In genomic region chr19:26761257-26761656, GRCm38 (mm10) we compare ENCODE assay signal across 22 mouse cellular contexts.
DNase-seq lines count a peak whose midpoint lies in the region; ATAC-seq lines count a peak whose summit lies in the region.
"Had no signal": no experiment of that assay in that cellular context is flagged by ENCODE, and none has a peak within 500 bp of the region (broad histone marks: within the 10 kb centered on the region; RNA-seq: fewer than 3 reads in every experiment).

No protein-coding gene starts in this region.

- H3K27ac ChIP-seq in forebrain, embryonic 13.5 days: 0 out of 2 replicates have a peak overlapping the region, but pooled peaks have one; percentile 12
- H3K27ac ChIP-seq in forebrain, embryonic 15.5 days (replicated peaks): no peak overlapping the region
- no peak overlapping the region for H3K27ac ChIP-seq in hindbrain, embryonic 12.5 days
- no peak overlapping the region for H3K27ac ChIP-seq in hindbrain, embryonic 11.5 days (ENCODE audit: low read depth, low read length)
- H3K27ac ChIP-seq in embryonic facial prominence, embryonic 10.5 days (replicated peaks): peak overlapping the region; percentile 31; the same call in 1 of the 2 replicates
- H3K27ac ChIP-seq in midbrain, embryonic 16.5 days (ENCODE audit: low read length): peak overlapping the region; percentile 63
- H3K27ac ChIP-seq: heart, adult 2 months; heart, embryonic 15.5 days; hindbrain, embryonic 13.5 days; intestine, embryonic 15.5 days had no signal

- H3K4me1 ChIP-seq in forebrain, embryonic 13.5 days: peaks cover 5% of the 10 kb centered on the region; the same call in 1 of the 2 replicates
- H3K4me1 ChIP-seq in forebrain, embryonic 15.5 days: peaks cover 3% of the 10 kb centered on the region; the same call in 1 of the 2 replicates
- H3K4me1 ChIP-seq in hindbrain, embryonic 12.5 days: peaks cover 6% of the 10 kb centered on the region
- no peaks in the 10 kb centered on the region for H3K4me1 ChIP-seq in hindbrain, embryonic 11.5 days (replicated peaks; ENCODE audit: control insufficient read depth, insufficient read depth, low read length)
- peaks cover 11% of the 10 kb centered on the region for H3K4me1 ChIP-seq in embryonic facial prominence, embryonic 10.5 days
- H3K4me1 ChIP-seq in midbrain, embryonic 16.5 days (ENCODE audit: control insufficient read depth, insufficient read depth, low read length): peaks cover 18% of the 10 kb centered on the region
- H3K4me1 ChIP-seq: intestine, embryonic 15.5 days had no signal

- no peak overlapping the region for H3K4me3 ChIP-seq in forebrain, embryonic 13.5 days
- H3K4me3 ChIP-seq in forebrain, embryonic 15.5 days: no peak overlapping the region
- no peak overlapping the region for H3K4me3 ChIP-seq in hindbrain, embryonic 12.5 days
- no peak overlapping the region for H3K4me3 ChIP-seq in hindbrain, embryonic 11.5 days (ENCODE audit: low read depth, low read length)
- H3K4me3 ChIP-seq in embryonic facial prominence, embryonic 10.5 days: no peak overlapping the region
- no peak overlapping the region for H3K4me3 ChIP-seq in midbrain, embryonic 16.5 days (ENCODE audit: low read depth, low read length)
- H3K4me3 ChIP-seq: heart, adult 2 months; heart, embryonic 15.5 days; hindbrain, embryonic 13.5 days; intestine, embryonic 15.5 days had no signal

- no peaks in the 10 kb centered on the region for H3K27me3 ChIP-seq in forebrain, embryonic 13.5 days
- no peaks in the 10 kb centered on the region for H3K27me3 ChIP-seq in forebrain, embryonic 15.5 days
- 0 out of 2 replicates have a peak, but pooled peaks cover 5% of the 10 kb centered on the region for H3K27me3 ChIP-seq in hindbrain, embryonic 12.5 days
- no peaks in the 10 kb centered on the region for H3K27me3 ChIP-seq in hindbrain, embryonic 11.5 days (ENCODE audit: control insufficient read depth, insufficient read depth, low read length)
- no peaks in the 10 kb centered on the region for H3K27me3 ChIP-seq in embryonic facial prominence, embryonic 10.5 days (replicated peaks; ENCODE audit: low read depth, poor library complexity, severe bottlenecking)
- no peaks in the 10 kb centered on the region for H3K27me3 ChIP-seq in midbrain, embryonic 16.5 days (ENCODE audit: control insufficient read depth, insufficient read depth, low read depth, low read length)
- H3K27me3 ChIP-seq: CH12.LX; heart, embryonic 15.5 days; hindbrain, embryonic 13.5 days; intestine, embryonic 15.5 days; Patski had no signal

- ATAC-seq in forebrain, embryonic 13.5 days: no peak
- ATAC-seq in forebrain, embryonic 15.5 days (replicated peaks): no peak
- 0 out of 2 replicates have a peak, but pooled peaks have one; percentile 26 for ATAC-seq in hindbrain, embryonic 12.5 days (ENCODE audit: low FRiP score)
- no peak for ATAC-seq in hindbrain, embryonic 11.5 days (ENCODE audit: low FRiP score)
- ATAC-seq in midbrain, embryonic 16.5 days: peak; percentile 33; the same call in 1 of the 2 replicates
- ATAC-seq: activated CD4-positive, CD25-positive, alpha-beta regulatory T cell, adult 4 months; intestine, embryonic 15.5 days; Patski had no signal

- peaks cover 14% of the 10 kb centered on the region for H3K36me3 ChIP-seq in forebrain, embryonic 13.5 days (ENCODE audit: poor library complexity, severe bottlenecking)
- H3K36me3 ChIP-seq in forebrain, embryonic 15.5 days: no peaks in the 10 kb centered on the region
- H3K36me3 ChIP-seq in hindbrain, embryonic 12.5 days: no peaks in the 10 kb centered on the region; the same call in 1 of the 2 replicates
- H3K36me3 ChIP-seq in hindbrain, embryonic 11.5 days (ENCODE audit: control insufficient read depth, insufficient read depth, low read length): no peaks in the 10 kb centered on the region
- H3K36me3 ChIP-seq in embryonic facial prominence, embryonic 10.5 days (replicated peaks): peaks cover 25% of the 10 kb centered on the region
- H3K36me3 ChIP-seq in midbrain, embryonic 16.5 days (ENCODE audit: control insufficient read depth, insufficient read depth, low read length): peaks cover 8% of the 10 kb centered on the region
- H3K36me3 ChIP-seq: heart, embryonic 15.5 days; intestine, embryonic 15.5 days had no signal

- DNase-seq in hindbrain, embryonic 11.5 days (ENCODE audit: low spot score): no peak
- DNase-seq in embryonic facial prominence, embryonic 10.5 days (ENCODE audit: low spot score): no peak
- no peak for DNase-seq in cerebellum, adult 8-10 months
- no peak for DNase-seq in cerebellum, postnatal 36 days
- DNase-seq: adrenal gland, adult 2 months; adrenal gland, postnatal 25 days; cerebellum, adult 2 months; cerebellum, postnatal 14 days; gastrocnemius, postnatal 14 days; heart, adult 2 months; kidney, adult 18-20 months had no signal

- no peaks in the 10 kb centered on the region for H3K9me3 ChIP-seq in forebrain, embryonic 13.5 days (replicated peaks)
- no peaks in the 10 kb centered on the region for H3K9me3 ChIP-seq in forebrain, embryonic 15.5 days
- no peaks in the 10 kb centered on the region for H3K9me3 ChIP-seq in hindbrain, embryonic 12.5 days (replicated peaks)
- no peaks in the 10 kb centered on the region for H3K9me3 ChIP-seq in hindbrain, embryonic 11.5 days (ENCODE audit: control insufficient read depth, low read length)
- no peaks in the 10 kb centered on the region for H3K9me3 ChIP-seq in embryonic facial prominence, embryonic 10.5 days
- no peaks in the 10 kb centered on the region for H3K9me3 ChIP-seq in midbrain, embryonic 16.5 days (replicated peaks; ENCODE audit: control insufficient read depth, low read length, poor library complexity, severe bottlenecking)
- H3K9me3 ChIP-seq: heart, embryonic 15.5 days; hindbrain, embryonic 13.5 days; intestine, embryonic 15.5 days had no signal

- H3K9ac ChIP-seq in forebrain, embryonic 13.5 days: no peak overlapping the region
- H3K9ac ChIP-seq in forebrain, embryonic 15.5 days (replicated peaks): no peak overlapping the region
- H3K9ac ChIP-seq in hindbrain, embryonic 12.5 days: no peak overlapping the region
- H3K9ac ChIP-seq in hindbrain, embryonic 11.5 days (ENCODE audit: low read depth, low read length): no peak overlapping the region
- H3K9ac ChIP-seq in midbrain, embryonic 16.5 days (ENCODE audit: low read depth, low read length): no peak overlapping the region
- H3K9ac ChIP-seq: heart, embryonic 15.5 days; hindbrain, embryonic 13.5 days; intestine, embryonic 15.5 days had no signal

- H3K4me2 ChIP-seq in forebrain, embryonic 13.5 days: no peak overlapping the region
- H3K4me2 ChIP-seq in forebrain, embryonic 15.5 days (replicated peaks): no peak overlapping the region
- no peak overlapping the region for H3K4me2 ChIP-seq in hindbrain, embryonic 12.5 days (replicated peaks)
- no peak overlapping the region for H3K4me2 ChIP-seq in hindbrain, embryonic 11.5 days (replicated peaks; ENCODE audit: low read depth, low read length)
- H3K4me2 ChIP-seq in midbrain, embryonic 16.5 days (ENCODE audit: low read length): no peak overlapping the region
- H3K4me2 ChIP-seq: heart, embryonic 11.5 days; heart, embryonic 15.5 days; hindbrain, embryonic 13.5 days; intestine, embryonic 15.5 days had no signal

Comparison
In these comparisons a context has a peak if more than half of its experiments do, and no peak if none do; other contexts are left out.
1. ATAC-seq: peak in hindbrain, embryonic 12.5 days (single experiment) and midbrain, embryonic 16.5 days (single experiment); none in forebrain, embryonic 13.5 days (single experiment), forebrain, embryonic 15.5 days (single experiment) and hindbrain, embryonic 11.5 days (single experiment).
2. H3K27ac ChIP-seq: peak in forebrain, embryonic 13.5 days (single experiment), embryonic facial prominence, embryonic 10.5 days (single experiment) and midbrain, embryonic 16.5 days (single experiment); none in forebrain, embryonic 15.5 days (single experiment), hindbrain, embryonic 12.5 days (single experiment) and hindbrain, embryonic 11.5 days (single experiment).